Mouse (Mus musculus): ENCODE measurements around the gene Rab10. TPM values are rescaled to one million over a fixed set of nuclear protein-coding genes. Genes with fewer than 3 reads are reported as not detected.

The Rab10 gene
- polyA plus RNA-seq, 1 experiment from 2014 or later, result 68.9 TPM

DNA sequence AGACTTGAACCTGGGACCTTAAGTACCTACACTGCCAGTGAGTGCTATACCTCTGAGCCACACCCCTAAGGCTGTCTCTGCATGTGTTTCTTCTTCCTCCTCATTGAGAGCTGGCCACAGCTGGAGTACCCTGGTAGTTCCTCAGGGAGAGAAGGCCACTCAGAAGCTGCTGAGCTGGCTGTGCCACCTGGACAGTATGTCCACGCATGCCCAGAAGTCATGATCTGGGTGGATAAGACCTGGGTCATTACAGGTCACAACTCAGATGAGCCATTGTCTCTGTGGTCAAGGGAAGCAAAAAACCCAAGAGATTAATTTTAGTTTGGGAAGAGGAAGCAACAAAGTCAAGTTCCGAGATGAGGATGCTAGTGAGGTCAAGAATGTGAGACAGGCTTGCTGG, 34.4 kb upstream of the Rab10 start:
- H3K36me3 ChIP-seq (ENCODE audit: control insufficient read depth, insufficient read depth, low read length), result no peaks in the 10 kb centered on the region
- 67% methylated on average over 2 of the region's 2 CpGs for WGBS (ENCODE audit: insufficient replicate concordance)

GRCm38 (mm10) chr12:3338931-3339330, 29.2 kb upstream of the Rab10 start:
- Histone ChIP-seq H3K36me3 (ENCODE audit: control insufficient read depth, insufficient read depth, low read length) (no peaks in the 10 kb centered on the region), H3K9ac (ENCODE audit: low read depth, low read length) (no peak overlapping the region), H3K27ac (ENCODE audit: low read depth, low read length) (no peak overlapping the region), H3K4me2 (no peak overlapping the region), H3K4me3 (ENCODE audit: low read depth, low read length) (no peak overlapping the region), H3K9me3 (replicated peaks; ENCODE audit: control insufficient read depth, low read length) (no peaks in the 10 kb centered on the region), H3K27me3 (ENCODE audit: control insufficient read depth, insufficient read depth, low read length) (no peaks in the 10 kb centered on the region), H3K4me1 (ENCODE audit: control insufficient read depth, insufficient read depth, low read length) (no peaks in the 10 kb centered on the region)
- ATAC-seq (replicated peaks; ENCODE audit: insufficient number of reproducible peaks, low FRiP score, low TSS enrichment), result no peak
- WGBS (ENCODE audit: insufficient replicate concordance), result 58% methylated on average over 1 of the region's 1 CpGs

More for the DNA sequence above, 34.4 kb upstream of the Rab10 start:
- H3K27me3 ChIP-seq (ENCODE audit: control insufficient read depth, insufficient read depth, low read length), result no peaks in the 10 kb centered on the region
- H3K9ac ChIP-seq (ENCODE audit: low read depth, low read length), result no peak overlapping the region
- no peak overlapping the region for H3K4me2 ChIP-seq
- no peak for ATAC-seq (replicated peaks; ENCODE audit: insufficient number of reproducible peaks, low FRiP score, low TSS enrichment)
- H3K9me3 ChIP-seq (replicated peaks; ENCODE audit: control insufficient read depth, low read length), result no peaks in the 10 kb centered on the region
- H3K27ac ChIP-seq (ENCODE audit: low read depth, low read length), result no peak overlapping the region
- H3K4me1 ChIP-seq (ENCODE audit: control insufficient read depth, insufficient read depth, low read length), result no peaks in the 10 kb centered on the region
- no peak overlapping the region for H3K4me3 ChIP-seq (ENCODE audit: low read depth, low read length)

DNA sequence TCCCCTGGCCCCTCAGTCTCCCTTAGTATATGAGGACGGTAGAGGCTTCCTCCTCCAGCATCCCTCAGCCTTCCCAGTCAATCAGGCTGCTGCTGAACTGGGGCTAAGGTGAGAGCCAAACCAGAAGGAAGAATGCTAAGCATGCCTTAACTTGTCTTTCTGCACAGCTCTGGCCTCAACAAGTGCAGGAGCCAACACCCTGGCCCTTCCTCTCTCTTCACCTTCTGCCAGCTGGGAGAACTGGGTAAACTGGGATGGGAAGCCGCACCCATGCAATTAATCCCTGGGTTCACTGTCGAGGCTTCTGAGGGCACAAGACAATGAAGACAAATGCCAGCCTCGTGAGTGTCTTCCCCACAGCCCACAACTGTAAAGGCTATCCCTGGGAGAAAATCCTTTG, 19.9 kb upstream of the Rab10 start:
- Histone ChIP-seq H3K9ac (ENCODE audit: low read depth, low read length) (no peak overlapping the region), H3K27me3 (ENCODE audit: control insufficient read depth, insufficient read depth, low read length) (no peaks in the 10 kb centered on the region), H3K4me2 (no peak overlapping the region), H3K27ac (ENCODE audit: low read depth, low read length) (no peak overlapping the region), H3K9me3 (replicated peaks; ENCODE audit: control insufficient read depth, low read length) (no peaks in the 10 kb centered on the region), H3K36me3 (ENCODE audit: control insufficient read depth, insufficient read depth, low read length) (no peaks in the 10 kb centered on the region), H3K4me3 (ENCODE audit: low read depth, low read length) (no peak overlapping the region), H3K4me1 (ENCODE audit: control insufficient read depth, insufficient read depth, low read length) (no peaks in the 10 kb centered on the region)
- ATAC-seq (replicated peaks; ENCODE audit: insufficient number of reproducible peaks, low FRiP score, low TSS enrichment), result no peak
- 73% methylated on average over 4 of the region's 4 CpGs for WGBS (ENCODE audit: insufficient replicate concordance)

DNA sequence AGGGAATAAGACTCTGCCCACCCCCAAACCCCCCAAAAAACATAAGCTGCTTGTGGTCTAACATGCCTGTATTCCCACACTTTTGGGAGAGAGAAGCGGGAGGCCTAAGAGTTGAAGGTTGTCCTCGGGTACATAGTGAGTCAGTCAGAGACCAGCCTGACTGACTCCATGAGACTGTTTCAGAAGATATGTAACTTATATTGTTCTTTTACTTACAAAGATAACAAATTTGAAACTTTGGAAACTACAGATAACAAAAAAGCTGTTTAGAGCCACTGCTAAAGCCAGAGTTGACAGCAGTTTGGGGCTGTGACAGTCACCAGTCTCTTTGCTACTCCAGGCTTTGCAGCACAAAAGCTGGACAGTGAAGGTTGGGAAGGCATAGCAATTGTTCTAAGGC, 15.5 kb upstream of the Rab10 start:
- Histone ChIP-seq H3K4me2 (no peak overlapping the region), H3K36me3 (ENCODE audit: control insufficient read depth, insufficient read depth, low read length) (no peaks in the 10 kb centered on the region), H3K4me3 (ENCODE audit: low read depth, low read length) (no peak overlapping the region), H3K4me1 (ENCODE audit: control insufficient read depth, insufficient read depth, low read length) (no peaks in the 10 kb centered on the region), H3K9ac (ENCODE audit: low read depth, low read length) (no peak overlapping the region), H3K27me3 (ENCODE audit: control insufficient read depth, insufficient read depth, low read length) (no peaks in the 10 kb centered on the region), H3K9me3 (replicated peaks; ENCODE audit: control insufficient read depth, low read length) (no peaks in the 10 kb centered on the region), H3K27ac (ENCODE audit: low read depth, low read length) (no peak overlapping the region)
- no peak for ATAC-seq (replicated peaks; ENCODE audit: insufficient number of reproducible peaks, low FRiP score, low TSS enrichment)
- 75% methylated on average over 2 of the region's 2 CpGs for WGBS (ENCODE audit: insufficient replicate concordance)

DNA sequence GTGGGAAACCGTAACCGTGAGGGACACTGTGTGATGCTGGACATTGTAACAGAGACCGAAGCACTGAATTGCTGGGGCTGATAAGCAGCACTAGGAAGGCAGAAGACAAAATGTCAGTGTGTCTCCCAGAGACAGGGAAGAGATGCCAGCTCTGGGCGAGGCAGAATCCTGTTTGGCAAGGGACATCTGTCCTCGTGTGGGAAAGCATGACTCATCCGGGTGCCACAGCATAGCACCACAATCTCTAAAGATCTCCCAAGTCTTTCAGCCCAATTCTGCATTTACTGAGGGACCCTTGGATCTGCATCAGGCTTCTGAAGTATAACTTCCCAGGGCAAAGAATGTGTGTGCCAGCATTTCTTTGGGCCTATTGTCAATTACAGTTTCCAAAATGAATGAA, 13.5 kb upstream of the Rab10 start:
- Histone ChIP-seq H3K9me3 (replicated peaks; ENCODE audit: control insufficient read depth, low read length) (no peaks in the 10 kb centered on the region), H3K4me1 (ENCODE audit: control insufficient read depth, insufficient read depth, low read length) (no peaks in the 10 kb centered on the region), H3K4me2 (no peak overlapping the region), H3K9ac (ENCODE audit: low read depth, low read length) (no peak overlapping the region), H3K36me3 (ENCODE audit: control insufficient read depth, insufficient read depth, low read length) (no peaks in the 10 kb centered on the region), H3K27me3 (ENCODE audit: control insufficient read depth, insufficient read depth, low read length) (no peaks in the 10 kb centered on the region), H3K4me3 (ENCODE audit: low read depth, low read length) (no peak overlapping the region), H3K27ac (ENCODE audit: low read depth, low read length) (no peak overlapping the region)
- no peak for ATAC-seq (replicated peaks; ENCODE audit: insufficient number of reproducible peaks, low FRiP score, low TSS enrichment)
- 55% methylated on average over 6 of the region's 6 CpGs for WGBS (ENCODE audit: insufficient replicate concordance)

DNA sequence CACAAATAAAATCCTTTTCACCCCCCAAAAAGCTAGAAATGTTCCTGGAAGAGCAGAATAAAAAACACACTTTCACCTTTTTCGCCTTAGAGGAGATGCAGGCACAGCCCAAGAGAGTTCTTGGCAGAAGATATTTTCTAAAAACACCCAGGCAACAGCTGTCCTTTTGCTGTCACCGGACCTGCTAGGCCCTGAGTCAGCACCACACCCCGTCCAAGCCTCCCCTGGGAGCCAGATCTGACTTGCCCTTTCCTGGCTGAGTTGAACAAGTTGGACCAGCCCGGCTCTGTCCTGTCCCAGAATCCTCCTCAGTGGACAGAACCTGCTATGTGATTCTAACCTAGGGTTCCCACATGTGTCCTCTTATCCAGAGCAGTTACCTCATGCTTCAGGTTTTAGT, 9.6 kb upstream of the Rab10 start:
- Histone ChIP-seq H3K27me3 (ENCODE audit: control insufficient read depth, insufficient read depth, low read length) (no peaks in the 10 kb centered on the region), H3K4me1 (ENCODE audit: control insufficient read depth, insufficient read depth, low read length) (no peaks in the 10 kb centered on the region), H3K36me3 (ENCODE audit: control insufficient read depth, insufficient read depth, low read length) (no peaks in the 10 kb centered on the region), H3K4me3 (ENCODE audit: low read depth, low read length) (no peak overlapping the region), H3K9ac (ENCODE audit: low read depth, low read length) (no peak overlapping the region), H3K9me3 (replicated peaks; ENCODE audit: control insufficient read depth, low read length) (no peaks in the 10 kb centered on the region), H3K4me2 (no peak overlapping the region), H3K27ac (ENCODE audit: low read depth, low read length) (no peak overlapping the region)
- WGBS (ENCODE audit: insufficient replicate concordance), result 65% methylated on average over 4 of the region's 4 CpGs
- no peak for ATAC-seq (replicated peaks; ENCODE audit: insufficient number of reproducible peaks, low FRiP score, low TSS enrichment)

GRCm38 (mm10) chr12:3316937-3317336, 7.2 kb upstream of the Rab10 start:
- ATAC-seq (replicated peaks; ENCODE audit: insufficient number of reproducible peaks, low FRiP score, low TSS enrichment), result no peak
- no peaks in the 10 kb centered on the region for H3K9me3 ChIP-seq (replicated peaks; ENCODE audit: control insufficient read depth, low read length)
- H3K27me3 ChIP-seq (ENCODE audit: control insufficient read depth, insufficient read depth, low read length), result no peaks in the 10 kb centered on the region
- no peaks in the 10 kb centered on the region for H3K36me3 ChIP-seq (ENCODE audit: control insufficient read depth, insufficient read depth, low read length)
- H3K27ac ChIP-seq (ENCODE audit: low read depth, low read length), result no peak overlapping the region
- no peaks in the 10 kb centered on the region for H3K4me1 ChIP-seq (ENCODE audit: control insufficient read depth, insufficient read depth, low read length)
- H3K9ac ChIP-seq (ENCODE audit: low read depth, low read length), result no peak overlapping the region
- H3K4me3 ChIP-seq (ENCODE audit: low read depth, low read length), result no peak overlapping the region
- 59% methylated on average over 3 of the region's 3 CpGs for WGBS (ENCODE audit: insufficient replicate concordance)
- H3K4me2 ChIP-seq, result no peak overlapping the region

GRCm38 (mm10) chr12:3316083-3316482, 6.3 kb upstream of the Rab10 start:
- Histone ChIP-seq H3K36me3 (ENCODE audit: control insufficient read depth, insufficient read depth, low read length) (no peaks in the 10 kb centered on the region), H3K4me1 (ENCODE audit: control insufficient read depth, insufficient read depth, low read length) (no peaks in the 10 kb centered on the region), H3K4me3 (ENCODE audit: low read depth, low read length) (no peak overlapping the region), H3K9me3 (replicated peaks; ENCODE audit: control insufficient read depth, low read length) (no peaks in the 10 kb centered on the region), H3K27me3 (ENCODE audit: control insufficient read depth, insufficient read depth, low read length) (no peaks in the 10 kb centered on the region), H3K27ac (ENCODE audit: low read depth, low read length) (no peak overlapping the region), H3K4me2 (no peak overlapping the region), H3K9ac (ENCODE audit: low read depth, low read length) (no peak overlapping the region)
- ATAC-seq (replicated peaks; ENCODE audit: insufficient number of reproducible peaks, low FRiP score, low TSS enrichment), result no peak
- WGBS (ENCODE audit: insufficient replicate concordance), result 48% methylated on average over 2 of the region's 2 CpGs

DNA sequence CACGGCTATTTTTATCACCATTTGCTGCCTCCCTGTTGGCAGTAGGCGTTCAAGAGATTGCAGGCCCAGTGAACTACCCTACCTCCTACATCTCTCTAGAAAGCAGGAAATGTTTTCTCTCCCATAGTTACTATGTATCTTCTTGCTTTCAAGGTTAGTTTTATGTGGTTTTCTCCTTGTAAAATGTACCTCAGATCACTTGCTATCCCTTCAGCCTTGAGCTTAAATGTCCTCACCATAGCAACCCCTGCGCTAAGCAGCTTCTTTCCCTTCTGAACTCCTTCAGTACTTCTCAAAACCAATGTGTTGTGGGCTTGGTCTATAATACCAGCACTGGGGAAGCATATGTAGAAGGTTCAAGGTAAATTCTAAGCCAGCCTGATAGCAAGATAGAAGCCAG, 3.1 kb upstream of the Rab10 start:
- no peak for ATAC-seq (replicated peaks; ENCODE audit: insufficient number of reproducible peaks, low FRiP score, low TSS enrichment)
- Histone ChIP-seq H3K9ac (ENCODE audit: low read depth, low read length) (no peak overlapping the region), H3K27me3 (ENCODE audit: control insufficient read depth, insufficient read depth, low read length) (no peaks in the 10 kb centered on the region), H3K4me3 (ENCODE audit: low read depth, low read length) (no peak overlapping the region), H3K27ac (ENCODE audit: low read depth, low read length) (no peak overlapping the region), H3K4me2 (no peak overlapping the region), H3K36me3 (ENCODE audit: control insufficient read depth, insufficient read depth, low read length) (no peaks in the 10 kb centered on the region), H3K9me3 (replicated peaks; ENCODE audit: control insufficient read depth, low read length) (no peaks in the 10 kb centered on the region), H3K4me1 (ENCODE audit: control insufficient read depth, insufficient read depth, low read length) (peaks cover under 1% of the 10 kb centered on the region; the same call in 1 of the 2 replicates)
- WGBS (ENCODE audit: insufficient replicate concordance), result 53% methylated on average over 3 of the region's 3 CpGs
